ENCODE assay signal across 7 mouse cellular contexts in genomic region chr15:11035947-11036474, GRCm38 (mm10). TPM values are rescaled to one million over a fixed set of nuclear protein-coding genes. Genes with fewer than 3 reads are reported as not detected.
DNase-seq lines count a peak whose midpoint lies in the region; ATAC-seq and TF ChIP-seq lines count a peak whose summit lies in the region.

No protein-coding gene starts in this region.

- peak; percentile 6 for DNase-seq in liver, adult 2 months (ENCODE audit: extremely low read depth, low read depth, low spot score)
- no peak for DNase-seq in liver
- DNase-seq in forebrain, embryonic 11.5 days (ENCODE audit: low spot score): peak; percentile 57
- DNase-seq in retina, embryonic 14.5 days (ENCODE audit: low spot score): peak; percentile 26
- no peak for DNase-seq in natural killer cell, adult 2 months (ENCODE audit: low spot score in 2 of 2)

- peaks cover 5% of the 10 kb centered on the region; the same call in 1 of the 2 replicates for H3K27me3 ChIP-seq in liver, adult 2 months (ENCODE audit: control insufficient read depth, insufficient read depth, low read length)
- H3K27me3 ChIP-seq in forebrain, embryonic 11.5 days (ENCODE audit: control insufficient read depth, insufficient read depth, low read length): peaks cover 39% of the 10 kb centered on the region
- peaks cover 43% of the 10 kb centered on the region for H3K27me3 ChIP-seq in intestine, postnatal 0 days (replicated peaks; ENCODE audit: control insufficient read depth, insufficient read depth, low read length)

- H3K27ac ChIP-seq in liver, adult 2 months (replicated peaks; ENCODE audit: insufficient read depth, low read depth, low read length): no peak overlapping the region
- no peak overlapping the region for H3K27ac ChIP-seq in forebrain, embryonic 11.5 days (ENCODE audit: low read depth, low read length)
- no peak overlapping the region for H3K27ac ChIP-seq in intestine, postnatal 0 days (ENCODE audit: low read depth, low read length)

- H3K4me3 ChIP-seq in liver, adult 2 months (ENCODE audit: insufficient read depth, low read depth, low read length): no peak overlapping the region
- peak overlapping the region; percentile 22 for H3K4me3 ChIP-seq in forebrain, embryonic 11.5 days (ENCODE audit: low read depth, low read length)
- H3K4me3 ChIP-seq in intestine, postnatal 0 days (ENCODE audit: low read depth, low read length): peak overlapping the region; percentile 31

- TF ChIP-seq POLR2A in liver, adult 2 months (IDR thresholded peaks at IDR 0.05; ENCODE audit: extremely low read depth, insufficient read depth, low read length): no peak

- no peak overlapping the region for H3K9ac ChIP-seq in liver, adult 2 months (ENCODE audit: low read depth, low read length)
- no peak overlapping the region for H3K9ac ChIP-seq in forebrain, embryonic 11.5 days (ENCODE audit: low read length)
- H3K9ac ChIP-seq in intestine, postnatal 0 days (ENCODE audit: low read depth, low read length): no peak overlapping the region

- no peaks in the 10 kb centered on the region for H3K79me2 ChIP-seq in liver, adult 2 months (ENCODE audit: control insufficient read depth, insufficient read depth, low read length)

- WGBS in liver, adult 2 months: 12% methylated on average over 34 of the region's 34 CpGs
- WGBS in forebrain, embryonic 11.5 days: 5% methylated on average over 34 of the region's 34 CpGs
- WGBS in intestine, postnatal 0 days: 5% methylated on average over 34 of the region's 34 CpGs

- no peaks in the 10 kb centered on the region for H3K9me3 ChIP-seq in forebrain, embryonic 11.5 days (ENCODE audit: control insufficient read depth, low read length)
- no peaks in the 10 kb centered on the region for H3K9me3 ChIP-seq in intestine, postnatal 0 days (ENCODE audit: control insufficient read depth)

- peaks cover 6% of the 10 kb centered on the region for H3K4me1 ChIP-seq in liver, adult 2 months (ENCODE audit: control insufficient read depth, insufficient read depth, low read length)
- H3K4me1 ChIP-seq in forebrain, embryonic 11.5 days (replicated peaks; ENCODE audit: control insufficient read depth, insufficient read depth, low read length): peaks cover 9% of the 10 kb centered on the region
- H3K4me1 ChIP-seq in intestine, postnatal 0 days (replicated peaks; ENCODE audit: control insufficient read depth, insufficient read depth, low read length): 0 out of 2 replicates have a peak, but pooled peaks cover 4% of the 10 kb centered on the region

- H3K4me2 ChIP-seq in forebrain, embryonic 11.5 days (ENCODE audit: low read depth, low read length, severe bottlenecking): peak overlapping the region; percentile 49
- peak overlapping the region; percentile 58 for H3K4me2 ChIP-seq in intestine, postnatal 0 days (replicated peaks; ENCODE audit: low read depth)

- no peaks in the 10 kb centered on the region for H3K36me3 ChIP-seq in liver, adult 2 months (ENCODE audit: control insufficient read depth, insufficient read depth, low read length)
- H3K36me3 ChIP-seq in forebrain, embryonic 11.5 days (ENCODE audit: control insufficient read depth, insufficient read depth, low read length): no peaks in the 10 kb centered on the region
- H3K36me3 ChIP-seq in intestine, postnatal 0 days (ENCODE audit: control insufficient read depth, insufficient read depth): no peaks in the 10 kb centered on the region

- ATAC-seq in forebrain, embryonic 11.5 days (replicated peaks; ENCODE audit: low FRiP score): no peak
- no peak for ATAC-seq in intestine, postnatal 0 days
- ATAC-seq in CD4-positive, CD25-positive, alpha-beta regulatory T cell, adult 4 months: no peak

- TF ChIP-seq CTCF in liver, adult 2 months (IDR thresholded peaks at IDR 0.05; ENCODE audit: low read depth, low read length): peak; percentile 17; the same call in 1 of the 2 replicates
- TF ChIP-seq CTCF in intestine, postnatal 0 days (IDR thresholded peaks at IDR 0.05; ENCODE audit: low read depth): no peak

RNA-seq across cellular contexts. Expression of gene Rxfp3, which starts 1.8 kb away (rescaled TPM):
- total RNA-seq in liver, adult 2 months (2014; rRNA removed): not detected in 2 replicates
- polyA plus RNA-seq in liver, adult 2 months (2012; rRNA removed): not detected in 2 replicates
- polyA plus RNA-seq in forebrain, embryonic 11.5 days (2014; fragmentation: Nextera tagmentation; extraction: Ambion mirVana): 0.76 and 1.1 TPM in 2 replicates
- 0.05 and 0.12 TPM in 2 replicates for polyA plus RNA-seq in intestine, postnatal 0 days (2015; fragmentation: Nextera tagmentation; extraction: Ambion mirVana)
- polyA plus RNA-seq in CD4-positive, CD25-positive, alpha-beta regulatory T cell, adult 4 months (2017; shearing (Covaris generic)): not detected

RNA-seq across cellular contexts. Expression of gene Adamts12, which starts 28.6 kb away (rescaled TPM):
- 0.37 and 0.54 TPM in 2 replicates for total RNA-seq in liver, adult 2 months (2014; rRNA removed)
- polyA plus RNA-seq in liver, adult 2 months (2012; rRNA removed): 0.07 and 0.09 TPM in 2 replicates
- polyA plus RNA-seq in forebrain, embryonic 11.5 days (2014; fragmentation: Nextera tagmentation; extraction: Ambion mirVana): 2.1 and 2.4 TPM in 2 replicates
- 0.70 and 1.1 TPM in 2 replicates for polyA plus RNA-seq in intestine, postnatal 0 days (2015; fragmentation: Nextera tagmentation; extraction: Ambion mirVana)
- polyA plus RNA-seq in CD4-positive, CD25-positive, alpha-beta regulatory T cell, adult 4 months (2017; shearing (Covaris generic)): under 1 TPM in 1 of 2 experiments, not detected in 1; 0.13 TPM

RNA-seq across cellular contexts. Expression of gene Slc45a2, which starts 35.5 kb away (rescaled TPM):
- under 0.01 TPM in 1 of 2 replicates, not detected in the other for total RNA-seq in liver, adult 2 months (2014; rRNA removed)
- 0.02 and 0.04 TPM in 2 replicates for polyA plus RNA-seq in liver, adult 2 months (2012; rRNA removed)
- polyA plus RNA-seq in forebrain, embryonic 11.5 days (2014; fragmentation: Nextera tagmentation; extraction: Ambion mirVana): 0.15 and 0.20 TPM in 2 replicates
- not detected in 2 replicates for polyA plus RNA-seq in intestine, postnatal 0 days (2015; fragmentation: Nextera tagmentation; extraction: Ambion mirVana)
- not detected for polyA plus RNA-seq in CD4-positive, CD25-positive, alpha-beta regulatory T cell, adult 4 months (2017; shearing (Covaris generic))

RNA-seq across cellular contexts. Expression of gene Amacr, which starts 54.5 kb away (rescaled TPM):
- total RNA-seq in liver, adult 2 months (2014; rRNA removed): 103 and 119 TPM in 2 replicates
- 66.4 and 73.2 TPM in 2 replicates for polyA plus RNA-seq in liver, adult 2 months (2012; rRNA removed)
- polyA plus RNA-seq in forebrain, embryonic 11.5 days (2014; fragmentation: Nextera tagmentation; extraction: Ambion mirVana): 9.9 and 11.7 TPM in 2 replicates
- polyA plus RNA-seq in intestine, postnatal 0 days (2015; fragmentation: Nextera tagmentation; extraction: Ambion mirVana): 17.7 and 18.1 TPM in 2 replicates
- polyA plus RNA-seq in CD4-positive, CD25-positive, alpha-beta regulatory T cell, adult 4 months (2017; shearing (Covaris generic)): 1 to 10 TPM; 4.5 to 4.7 TPM

Comparison
In these comparisons a context has a peak if more than half of its experiments do, and no peak if none do; other contexts are left out.
1. DNase-seq: peak in liver, adult 2 months (single experiment), forebrain, embryonic 11.5 days (single experiment) and retina, embryonic 14.5 days (single experiment); none in liver (single experiment) and natural killer cell, adult 2 months (0 of 2).